ENCODE assay signal across 23 mouse cellular contexts in genomic region chr3:100409280-100409679, GRCm38 (mm10).
DNase-seq lines count a peak whose midpoint lies in the region; ATAC-seq lines count a peak whose summit lies in the region.
"Had no signal": no experiment of that assay in that cellular context is flagged by ENCODE, and none has a peak within 500 bp of the region (broad histone marks: within the 10 kb centered on the region; RNA-seq: fewer than 3 reads in every experiment).

No protein-coding gene starts in this region.

- H3K9me3 ChIP-seq in limb, embryonic 10.5 days (replicated peaks) = no peaks in the 10 kb centered on the region
- no peaks in the 10 kb centered on the region for H3K9me3 ChIP-seq in neural tube, embryonic 15.5 days (replicated peaks)
- H3K9me3 ChIP-seq: embryonic facial prominence, embryonic 13.5 days; forebrain, embryonic 12.5 days; limb, embryonic 15.5 days; megakaryocyte, embryonic 14.5 days had no signal

- no peak overlapping the region for H3K4me2 ChIP-seq in neural tube, embryonic 15.5 days
- H3K4me2 ChIP-seq: embryonic facial prominence, embryonic 13.5 days; forebrain, embryonic 12.5 days; hindbrain, embryonic 14.5 days; limb, embryonic 15.5 days had no signal

- H3K27ac ChIP-seq in limb, embryonic 10.5 days = no peak overlapping the region
- no peak overlapping the region for H3K27ac ChIP-seq in neural tube, embryonic 15.5 days (replicated peaks)
- H3K27ac ChIP-seq: embryonic facial prominence, embryonic 13.5 days; forebrain, embryonic 12.5 days; hindbrain, embryonic 14.5 days; limb, embryonic 15.5 days had no signal

- H3K9ac ChIP-seq in neural tube, embryonic 15.5 days (replicated peaks) = no peak overlapping the region
- H3K9ac ChIP-seq: embryonic facial prominence, embryonic 13.5 days; forebrain, embryonic 12.5 days; hindbrain, embryonic 14.5 days; limb, embryonic 15.5 days had no signal

- H3K4me1 ChIP-seq in limb, embryonic 10.5 days = 0 out of 2 replicates have a peak, but pooled peaks cover 6% of the 10 kb centered on the region
- H3K4me1 ChIP-seq in neural tube, embryonic 15.5 days = 0 out of 2 replicates have a peak, but pooled peaks cover 6% of the 10 kb centered on the region
- H3K4me1 ChIP-seq: forebrain, embryonic 12.5 days; limb, embryonic 15.5 days had no signal

- WGBS in limb, embryonic 10.5 days = 90% methylated on average over 2 of the region's 2 CpGs
- whole genome bisulfite sequencing in neural tube, embryonic 15.5 days = 81% methylated on average over 2 of the region's 2 CpGs

- H3K27me3 ChIP-seq in limb, embryonic 10.5 days (ENCODE audit: low read depth, poor library complexity, severe bottlenecking) = no peaks in the 10 kb centered on the region
- H3K27me3 ChIP-seq in neural tube, embryonic 15.5 days (replicated peaks) = no peaks in the 10 kb centered on the region
- H3K27me3 ChIP-seq: embryonic facial prominence, embryonic 13.5 days; forebrain, embryonic 12.5 days; limb, embryonic 15.5 days had no signal

- peak; percentile 66 for DNase-seq in A20 (ENCODE audit: low read depth, low spot score)
- DNase-seq in CD4-positive, CD25-positive, alpha-beta regulatory T cell, adult 2 months (ENCODE audit: low read depth, low spot score) = peak; percentile 20
- peak; percentile 6 for DNase-seq in T-cell, adult 2 months (ENCODE audit: low spot score)
- no peak for DNase-seq in right cerebral cortex, postnatal 10 days (ENCODE audit: low spot score in 2 of 2)
- DNase-seq in limb, embryonic 10.5 days (ENCODE audit: low spot score) = no peak
- DNase-seq in lung, postnatal 14 days = no peak
- DNase-seq: adrenal gland, postnatal 14 days; cerebellum, adult 2 months; cerebellum, postnatal 25 days; embryo, embryonic 11 days; gastrocnemius, postnatal 25 days; kidney, postnatal 4 days had no signal

- H3K4me3 ChIP-seq in limb, embryonic 10.5 days = no peak overlapping the region
- no peak overlapping the region for H3K4me3 ChIP-seq in neural tube, embryonic 15.5 days (replicated peaks)
- H3K4me3 ChIP-seq: embryonic facial prominence, embryonic 13.5 days; erythroblast, embryonic 14.5 days; forebrain, embryonic 12.5 days; limb, embryonic 15.5 days; megakaryocyte, embryonic 14.5 days had no signal

- peak; percentile 70 for ATAC-seq in megakaryocyte, adult 5-6 weeks (ENCODE audit: poor library complexity, severe bottlenecking)
- no peak for ATAC-seq in neural tube, embryonic 15.5 days (ENCODE audit: low FRiP score)
- ATAC-seq: intestine, postnatal 0 days; lung, postnatal 0 days; midbrain, embryonic 16.5 days had no signal

- no peaks in the 10 kb centered on the region for H3K36me3 ChIP-seq in limb, embryonic 10.5 days
- H3K36me3 ChIP-seq in neural tube, embryonic 15.5 days = no peaks in the 10 kb centered on the region
- H3K36me3 ChIP-seq: embryonic facial prominence, embryonic 13.5 days; forebrain, embryonic 12.5 days; limb, embryonic 15.5 days had no signal

Comparison
In these comparisons a context has a peak if more than half of its experiments do, and no peak if none do; other contexts are left out.
1. DNase-seq: peak in A20 (single experiment), CD4-positive, CD25-positive, alpha-beta regulatory T cell, adult 2 months (single experiment) and T-cell, adult 2 months (single experiment); none in right cerebral cortex, postnatal 10 days (0 of 2), limb, embryonic 10.5 days (single experiment) and lung, postnatal 14 days (single experiment).